Mouse (Mus musculus) limb, embryonic 14.5 days (tissue): ENCODE data around the gene Ankrd34c. TPM values are rescaled to one million over a fixed set of nuclear protein-coding genes. Genes with fewer than 3 reads are reported as not detected.

Experiments
- ATAC-seq: fragments of 200-750 bp; cut with Nextera tagmentation; 2 replicates; pipeline ENCODE4 v1.8.0; 2017; ENCODE audit warnings: low read depth, moderate number of reproducible peaks, moderate TSS enrichment; ENCODE audit not compliant: low FRiP score
- DNase-seq: peaks from one replicate; pipeline ENCODE4 v3.0.0-alpha.2; 2015; ENCODE audit warnings: low spot score
- H3K27ac ChIP-seq: fragments of 300-500 bp; sonication (generic); replicated peaks from 2 replicates; pipeline ENCODE4 v1.5.1; 2014; ENCODE audit warnings: low read depth, mild to moderate bottlenecking, low read length, moderate library complexity, mixed read lengths
- H3K27me3 ChIP-seq: fragments of 300-500 bp; sonication (generic); 2 replicates; pipeline ENCODE4 v1.6.1; 2014; ENCODE audit warnings: low read length, mixed read lengths; ENCODE audit not compliant: control insufficient read depth, insufficient read depth
- H3K36me3 ChIP-seq: fragments of 300-500 bp; sonication (generic); 2 replicates; pipeline ENCODE4 v1.6.1; 2014; ENCODE audit warnings: mild to moderate bottlenecking, low read length, moderate library complexity, mixed read lengths; ENCODE audit not compliant: control insufficient read depth, insufficient read depth
- H3K4me1 ChIP-seq: fragments of 300-500 bp; sonication (generic); 2 replicates; pipeline ENCODE4 v1.6.1; 2014; ENCODE audit warnings: antibody characterized with exemption, low read length, mixed read lengths; ENCODE audit not compliant: control insufficient read depth, insufficient read depth
- H3K4me2 ChIP-seq: fragments of 300-500 bp; sonication (generic); replicated peaks from 2 replicates; pipeline ENCODE4 v1.6.1; 2014; ENCODE audit warnings: low read depth, mild to moderate bottlenecking, low read length, moderate library complexity; ENCODE audit not compliant: severe bottlenecking
- H3K4me3 ChIP-seq: fragments of 300-500 bp; sonication (generic); replicated peaks from 2 replicates; pipeline ENCODE4 v1.5.1; 2014; ENCODE audit warnings: low read length
- H3K9ac ChIP-seq: fragments of 300-500 bp; sonication (generic); 2 replicates; pipeline ENCODE4 v1.6.1; 2014; ENCODE audit warnings: mild to moderate bottlenecking, low read depth, low read length, moderate library complexity; ENCODE audit not compliant: severe bottlenecking
- H3K9me3 ChIP-seq: fragments of 300-500 bp; sonication (generic); 2 replicates; pipeline ENCODE4 v1.6.1; 2016; ENCODE audit warnings: low read length; ENCODE audit not compliant: control insufficient read depth
- POLR2A ChIP-seq: fragments of 200-500 bp; IDR thresholded peaks from 2 replicates; pipeline ENCODE4 v1.8.0; 2012; ENCODE audit warnings: inconsistent platforms, mild to moderate bottlenecking, moderate library complexity, borderline replicate concordance; ENCODE audit not compliant: insufficient read depth, insufficient read length; ENCODE audit errors: extremely low read depth
- WGBS: fragments of 180-500 bp; shearing (Covaris S2); extraction: QIAGEN DNeasy Blood & Tissue Kit; methylation state at CpG from one replicate; pipeline ENCODE4 v1.1.7; 2014; 5-methylcytosine and 5-hydroxymethylcytosine counted together
- polyA plus RNA-seq, 2 experiments: library from polyadenylated mRNA; depleted of rRNA in 1 of 2; stranded (reverse) in 1 of 2; unstranded in 1 of 2; fragments of >200 nt; fragmentation: Nextera tagmentation in 1 of 2; extraction: Ambion mirVana in 1 of 2; gene quantifications; 2 replicates each; pipeline versions ENCODE4 v1.2.1 to v1.2.3; 2012 to 2014

Ankrd34c gene
- polyA plus RNA-seq, 2 experiments: not detected

DNA sequence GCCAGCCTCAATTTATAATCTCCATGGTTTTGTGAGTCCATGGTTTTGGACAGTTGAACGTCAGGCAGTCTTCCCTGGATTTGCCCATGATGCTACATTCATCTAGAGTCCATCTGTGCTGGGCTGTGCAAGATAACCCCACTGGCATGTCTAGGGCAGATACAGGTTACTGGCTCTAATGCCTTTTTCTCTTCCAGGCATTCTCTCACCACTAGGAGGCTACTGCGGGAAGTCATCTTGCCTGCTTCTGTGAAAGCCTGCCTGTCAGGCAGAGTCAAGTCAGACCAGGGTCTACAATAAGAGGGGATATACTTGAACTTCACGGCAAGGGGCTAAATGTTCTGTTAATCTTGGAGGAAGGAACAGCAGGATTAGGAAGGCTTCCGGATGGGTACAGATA, 31.4 kb downstream of the Ankrd34c start:
- DNase-seq (peak; percentile 12), ATAC-seq (no peak)
- H3K27ac ChIP-seq: no peak overlapping the region
- no peak overlapping the region for H3K9ac ChIP-seq
- H3K4me2 ChIP-seq: no peak overlapping the region
- H3K9me3 ChIP-seq: no peaks in the 10 kb centered on the region
- peaks cover 7% of the 10 kb centered on the region for H3K4me1 ChIP-seq
- WGBS: 34% methylated on average over 4 of the region's 4 CpGs
- H3K36me3 ChIP-seq: peaks cover 7% of the 10 kb centered on the region
- no peak overlapping the region for H3K4me3 ChIP-seq
- H3K27me3 ChIP-seq: no peaks in the 10 kb centered on the region
- no peak for TF ChIP-seq POLR2A

DNA sequence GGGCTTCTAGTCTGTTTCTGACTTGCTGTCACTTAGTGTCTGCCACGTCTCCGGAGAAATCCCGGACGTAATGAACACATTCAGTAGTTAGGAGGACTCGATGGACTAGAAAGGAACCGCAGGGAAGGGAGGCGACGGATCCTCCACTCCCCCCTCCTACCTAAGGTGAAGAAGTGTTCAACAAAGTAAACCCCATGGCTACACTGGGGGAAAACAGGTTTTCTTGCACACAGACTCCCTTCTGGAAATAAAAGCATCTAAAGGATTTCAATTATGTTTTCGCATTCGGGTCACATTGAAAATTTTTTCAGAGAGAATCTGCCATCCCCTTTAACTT, 33.1 kb downstream of the Ankrd34c start:
- H3K36me3 ChIP-seq: peaks cover 25% of the 10 kb centered on the region
- H3K27ac ChIP-seq: peak overlapping the region; percentile 74
- H3K9me3 ChIP-seq: no peaks in the 10 kb centered on the region
- H3K4me1 ChIP-seq: peaks cover 7% of the 10 kb centered on the region
- no peak for DNase-seq
- H3K4me2 ChIP-seq: peak overlapping the region; percentile 91
- H3K27me3 ChIP-seq: no peaks in the 10 kb centered on the region
- peak overlapping the region; percentile 86 for H3K9ac ChIP-seq
- TF ChIP-seq POLR2A: no peak
- 7% methylated on average over 10 of the region's 10 CpGs for WGBS
- ATAC-seq: peak; percentile 29
- H3K4me3 ChIP-seq: peak overlapping the region; percentile 60

DNA sequence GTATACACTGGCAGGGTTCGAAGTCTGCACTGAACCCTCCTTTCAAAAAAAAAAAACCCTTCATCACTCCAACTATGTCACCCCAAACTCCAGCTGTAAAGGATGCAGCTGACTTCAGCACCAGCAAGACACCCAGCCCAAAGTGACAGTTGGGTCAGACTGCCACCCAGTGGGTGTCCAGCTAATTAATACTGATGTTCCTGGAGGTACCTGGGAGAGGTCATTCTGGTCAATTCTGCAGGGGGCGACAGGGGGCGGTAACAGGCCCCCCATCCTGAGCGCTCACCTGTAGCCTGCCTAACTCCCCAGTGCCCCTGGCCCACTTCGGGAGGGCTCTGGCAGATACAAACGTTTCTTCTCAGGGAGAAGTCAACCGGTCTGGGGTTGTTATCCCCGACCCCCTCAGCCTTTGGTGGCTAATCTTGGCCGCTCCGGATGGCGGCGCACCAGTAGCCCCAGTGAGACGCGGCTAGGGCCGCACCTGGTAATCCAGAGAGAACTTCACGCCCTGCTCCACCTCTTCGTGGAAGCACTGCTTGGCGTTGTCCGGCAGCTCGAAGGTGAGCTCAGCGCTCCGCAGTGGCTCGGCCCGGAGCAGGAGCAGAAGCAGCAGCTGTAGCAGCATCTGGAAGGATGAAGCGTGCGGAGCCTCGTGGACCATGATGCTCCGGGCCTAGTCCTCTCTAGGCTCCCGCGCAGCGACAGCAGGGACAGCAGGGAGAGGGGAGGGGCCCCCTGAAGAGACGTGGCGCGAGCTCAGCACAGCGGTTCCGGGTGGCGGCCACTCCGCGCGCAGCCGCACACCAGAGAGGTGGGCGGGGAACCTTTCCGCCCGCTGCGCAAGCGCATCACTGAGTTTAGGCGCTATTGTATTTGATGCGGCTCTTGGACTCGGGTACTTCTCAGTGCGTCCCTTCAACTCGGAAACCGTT, 33.7 kb downstream of the Ankrd34c start, which contains the start of gene Tmed3:
Tmed3 (minus strand) TSS at position 804 of the 932 bp plus-strand sequence.
- DNase-seq (peak; percentile 95), ATAC-seq (peak; percentile 98)
- H3K4me3 ChIP-seq: peak within 1 kb of the TSS; percentile 60
- peak; percentile 87; the same call in 1 of the 2 replicates for TF ChIP-seq POLR2A
- WGBS: 2% methylated on average over 49 of the region's 52 CpGs
- H3K9ac ChIP-seq: peak within 1 kb of the TSS; percentile 86
- H3K27ac ChIP-seq: peak within 1 kb of the TSS; percentile 82
- H3K27me3 ChIP-seq: no peaks in the 10 kb centered on the region
- H3K9me3 ChIP-seq: no peaks in the 10 kb centered on the region
- peaks cover 31% of the 10 kb centered on the region for H3K36me3 ChIP-seq
- H3K4me1 ChIP-seq: peaks cover 7% of the 10 kb centered on the region
- peak within 1 kb of the TSS; percentile 91 for H3K4me2 ChIP-seq

DNA sequence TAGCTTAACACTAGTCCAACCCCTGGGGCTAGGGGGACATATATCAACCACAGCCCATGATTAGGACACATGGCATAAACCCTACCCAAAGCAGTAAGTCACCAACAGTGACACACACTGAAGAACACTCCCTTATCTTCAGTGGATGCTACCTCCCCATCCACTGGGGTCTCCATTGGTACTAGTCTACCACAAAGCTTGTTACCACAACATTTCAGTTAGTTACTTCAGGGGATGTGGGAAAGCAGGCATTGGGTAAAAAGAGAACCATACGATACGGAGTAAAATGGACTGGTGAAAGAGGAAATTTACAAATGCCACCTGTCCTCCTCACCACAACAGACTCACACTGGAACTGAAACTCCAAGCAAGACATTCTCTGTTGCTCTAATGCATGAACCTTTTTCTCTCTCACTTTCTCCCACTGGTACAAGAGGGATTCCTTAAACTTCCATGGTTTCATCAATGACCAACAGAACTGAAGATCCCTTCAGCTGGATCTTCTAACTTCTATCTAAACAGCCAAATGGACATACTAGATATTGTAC, 37.3 kb downstream of the Ankrd34c start:
- Histone ChIP-seq H3K4me3 (no peak overlapping the region), H3K36me3 (peaks cover 54% of the 10 kb centered on the region), H3K9ac (no peak overlapping the region), H3K9me3 (no peaks in the 10 kb centered on the region), H3K27ac (no peak overlapping the region), H3K4me2 (no peak overlapping the region), H3K27me3 (no peaks in the 10 kb centered on the region), H3K4me1 (peaks cover 7% of the 10 kb centered on the region)
- 95% methylated on average over 2 of the region's 2 CpGs for WGBS
- ATAC-seq (no peak), DNase-seq (no peak)
- TF ChIP-seq POLR2A: no peak

DNA sequence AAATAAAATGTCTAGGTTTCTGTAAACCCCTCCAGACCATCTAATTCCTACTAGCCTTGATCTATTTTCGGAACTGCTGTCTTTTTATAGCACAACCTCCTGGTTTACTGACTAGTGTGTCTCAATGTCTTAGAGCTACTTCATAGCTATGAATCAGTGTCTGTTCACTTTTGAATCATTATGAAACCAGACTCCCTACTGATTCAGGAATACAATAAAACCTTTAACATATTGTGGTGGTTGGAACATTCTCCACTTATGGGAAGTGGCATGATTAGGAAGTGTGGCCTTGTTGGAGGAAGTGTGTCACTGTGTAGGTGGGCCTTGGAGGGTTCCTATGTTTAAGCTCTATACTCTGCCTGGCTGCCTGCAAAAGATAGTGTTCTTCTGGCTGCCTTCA, 43.1 kb downstream of the Ankrd34c start:
- H3K36me3 ChIP-seq: peaks cover 29% of the 10 kb centered on the region
- H3K27me3 ChIP-seq: no peaks in the 10 kb centered on the region
- no peaks in the 10 kb centered on the region for H3K4me1 ChIP-seq
- no peak overlapping the region for H3K27ac ChIP-seq
- H3K9me3 ChIP-seq: no peaks in the 10 kb centered on the region
- DNase-seq (no peak), ATAC-seq (no peak)
- H3K9ac ChIP-seq: no peak overlapping the region
- H3K4me2 ChIP-seq: no peak overlapping the region
- H3K4me3 ChIP-seq: no peak overlapping the region
- TF ChIP-seq POLR2A: no peak
- 75% methylated on average over 1 of the region's 1 CpGs for WGBS
